Mouse (Mus musculus): ENCODE results near the gene Rbpj. TPM values are rescaled to one million over a fixed set of nuclear protein-coding genes. Genes with fewer than 3 reads are reported as not detected.

Rbpj gene
- polyA plus RNA-seq, 1 experiment = 16.0 TPM

GRCm38 (mm10) chr5:53632026-53632425, 166.1 kb downstream of the Rbpj start:
- H3K36me3 ChIP-seq (ENCODE audit: control insufficient read depth, insufficient read depth) = peaks cover 32% of the 10 kb centered on the region
- peaks cover 81% of the 10 kb centered on the region for H3K79me2 ChIP-seq (ENCODE audit: control insufficient read depth, insufficient read depth)
- H3ac ChIP-seq (ENCODE audit: control insufficient read depth, insufficient read length) = no peak overlapping the region
- H3K4me2 ChIP-seq (ENCODE audit: low read depth) = no peak overlapping the region
- TF ChIP-seq SRF (IDR thresholded peaks at IDR 0.05; ENCODE audit: control insufficient read depth, insufficient read length, low read depth) (no peak), POLR2A (IDR thresholded peaks at IDR 0.05; ENCODE audit: insufficient read length, low read depth) (no peak)
- no peak overlapping the region for H3K4me3 ChIP-seq
- H3K27me3 ChIP-seq (ENCODE audit: control insufficient read depth, insufficient read depth, insufficient read length) = no peaks in the 10 kb centered on the region

DNA sequence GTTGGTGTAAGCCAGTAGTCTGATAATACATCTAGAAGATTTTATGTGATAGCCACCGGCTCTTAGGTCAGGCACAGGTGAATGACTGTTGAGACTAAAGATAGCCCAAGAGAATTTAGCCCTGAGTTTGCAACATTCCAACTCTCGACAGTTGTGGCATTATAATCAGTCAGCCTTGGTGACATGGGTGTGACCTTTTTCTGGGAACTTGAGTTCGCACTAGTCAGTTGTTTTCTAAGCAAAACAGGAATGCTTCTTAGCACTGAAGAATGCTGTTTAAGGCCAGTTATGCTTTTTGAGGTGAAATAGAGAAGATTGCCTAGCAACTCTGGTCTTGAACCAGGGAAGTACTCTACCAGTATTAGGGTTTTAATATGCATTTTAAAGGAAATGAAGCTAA, 170.8 kb downstream of the Rbpj start:
- Histone ChIP-seq H3K27me3 (ENCODE audit: control insufficient read depth, insufficient read depth, insufficient read length) (no peaks in the 10 kb centered on the region), H3K4me3 (no peak overlapping the region), H3K36me3 (ENCODE audit: control insufficient read depth, insufficient read depth) (peaks cover 36% of the 10 kb centered on the region), H3K79me2 (ENCODE audit: control insufficient read depth, insufficient read depth) (peaks cover 95% of the 10 kb centered on the region), H3K4me2 (ENCODE audit: low read depth) (no peak overlapping the region), H3ac (ENCODE audit: control insufficient read depth, insufficient read length) (no peak overlapping the region)
- TF ChIP-seq MYOG (IDR thresholded peaks at IDR 0.05; ENCODE audit: control insufficient read depth in 1 of 3, insufficient read depth in 1 of 3, insufficient read length in 2 of 3, low read depth in 2 of 3) (no peak), SRF (IDR thresholded peaks at IDR 0.05; ENCODE audit: control insufficient read depth, insufficient read length, low read depth) (no peak), TCF12 (IDR thresholded peaks at IDR 0.05; ENCODE audit: insufficient read depth, poor library complexity, severe bottlenecking) (peak; percentile 0)

DNA sequence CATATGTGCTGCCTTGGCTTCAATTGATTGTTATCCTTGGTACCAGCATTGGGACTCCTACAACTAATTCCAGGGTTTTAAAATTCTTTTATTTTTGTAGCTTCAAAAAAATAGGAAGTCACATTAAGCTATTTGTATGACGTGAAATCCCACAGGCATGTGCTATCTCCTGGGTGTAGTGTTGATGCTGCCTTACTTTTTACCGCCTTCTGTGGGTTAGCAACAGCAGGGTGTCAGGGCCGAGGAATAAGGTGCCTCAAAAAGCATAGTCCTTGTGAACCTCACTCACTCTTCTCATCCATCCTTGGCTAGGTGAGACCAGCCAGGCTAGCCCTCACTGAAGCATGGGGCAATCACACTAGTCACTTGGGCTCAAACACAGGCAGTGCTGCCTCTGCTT, 171.3 kb downstream of the Rbpj start:
- TF ChIP-seq POLR2AphosphoS2 (IDR thresholded peaks at IDR 0.05; ENCODE audit: insufficient read length, low read depth) = peak; percentile 29
- TF ChIP-seq MAX (IDR thresholded peaks at IDR 0.05; ENCODE audit: low read depth) = no peak
- Histone ChIP-seq H3ac (ENCODE audit: control insufficient read depth, insufficient read length) (no peak overlapping the region), H3K4me3 (no peak overlapping the region), H3K27me3 (ENCODE audit: control insufficient read depth, insufficient read depth, insufficient read length) (no peaks in the 10 kb centered on the region), H3K36me3 (ENCODE audit: control insufficient read depth, insufficient read depth) (peaks cover 33% of the 10 kb centered on the region), H3K79me2 (ENCODE audit: control insufficient read depth, insufficient read depth) (peaks cover 91% of the 10 kb centered on the region), H3K4me2 (ENCODE audit: low read depth) (no peak overlapping the region)

- Histone ChIP-seq H3K79me2 (ENCODE audit: control insufficient read depth, insufficient read depth) (peaks cover 84% of the 10 kb centered on the region), H3ac (ENCODE audit: control insufficient read depth, insufficient read length) (no peak overlapping the region), H3K4me2 (ENCODE audit: low read depth) (no peak overlapping the region), H3K4me3 (no peak overlapping the region), H3K27me3 (ENCODE audit: control insufficient read depth, insufficient read depth, insufficient read length) (no peaks in the 10 kb centered on the region), H3K36me3 (ENCODE audit: control insufficient read depth, insufficient read depth) (peaks cover 42% of the 10 kb centered on the region)
- no peak for TF ChIP-seq TCF3 (IDR thresholded peaks at IDR 0.05; ENCODE audit: insufficient read length, low read depth)
- TF ChIP-seq POLR2AphosphoS2 (IDR thresholded peaks at IDR 0.05; ENCODE audit: insufficient read length, low read depth) = no peak
- TF ChIP-seq E2F4 (IDR thresholded peaks at IDR 0.05; ENCODE audit: insufficient read depth) = no peak
- TF ChIP-seq SRF (IDR thresholded peaks at IDR 0.05; ENCODE audit: control insufficient read depth, insufficient read length, low read depth) = no peak
- no peak for TF ChIP-seq MYOD1 (IDR thresholded peaks at IDR 0.05; ENCODE audit: control insufficient read depth in 1 of 3, insufficient read length in 2 of 3, low read depth in 2 of 3)
- TF ChIP-seq MAX (IDR thresholded peaks at IDR 0.05; ENCODE audit: low read depth) = no peak
- no peak for TF ChIP-seq USF1 (IDR thresholded peaks at IDR 0.05; ENCODE audit: low read depth)
- TF ChIP-seq CEBPB (IDR thresholded peaks at IDR 0.05; ENCODE audit: insufficient read depth, poor library complexity, severe bottlenecking) = no peak
- no peak for TF ChIP-seq POLR2A (IDR thresholded peaks at IDR 0.05; ENCODE audit: insufficient read length, low read depth)
- TF ChIP-seq MYOG (IDR thresholded peaks at IDR 0.05; ENCODE audit: control insufficient read depth in 1 of 3, insufficient read depth in 1 of 3, insufficient read length in 2 of 3, low read depth in 2 of 3) = no peak
- TF ChIP-seq REST (IDR thresholded peaks at IDR 0.05; ENCODE audit: insufficient read depth, insufficient read length) = no peak
- TF ChIP-seq TCF12 (IDR thresholded peaks at IDR 0.05; ENCODE audit: insufficient read depth, poor library complexity, severe bottlenecking) = no peak
Measured at GRCm38 (mm10) chr5:53638647-53639046, 172.7 kb downstream of the Rbpj start.

- no peak for TF ChIP-seq TCF12 (IDR thresholded peaks at IDR 0.05; ENCODE audit: insufficient read depth, poor library complexity, severe bottlenecking)
- no peak for TF ChIP-seq MAX (IDR thresholded peaks at IDR 0.05; ENCODE audit: low read depth)
- no peak for TF ChIP-seq POLR2A (IDR thresholded peaks at IDR 0.05; ENCODE audit: insufficient read length, low read depth)
- no peak for TF ChIP-seq MYOD1 (IDR thresholded peaks at IDR 0.05; ENCODE audit: control insufficient read depth in 1 of 3, insufficient read length in 2 of 3, low read depth in 2 of 3)
- TF ChIP-seq E2F4 (IDR thresholded peaks at IDR 0.05; ENCODE audit: insufficient read depth) = no peak
- TF ChIP-seq TCF3 (IDR thresholded peaks at IDR 0.05; ENCODE audit: insufficient read length, low read depth) = no peak
- no peak for TF ChIP-seq USF1 (IDR thresholded peaks at IDR 0.05; ENCODE audit: low read depth)
- no peak for TF ChIP-seq SRF (IDR thresholded peaks at IDR 0.05; ENCODE audit: control insufficient read depth, insufficient read length, low read depth)
- no peak for TF ChIP-seq CEBPB (IDR thresholded peaks at IDR 0.05; ENCODE audit: insufficient read depth, poor library complexity, severe bottlenecking)
- no peak for TF ChIP-seq MYOG (IDR thresholded peaks at IDR 0.05; ENCODE audit: control insufficient read depth in 1 of 3, insufficient read depth in 1 of 3, insufficient read length in 2 of 3, low read depth in 2 of 3)
- no peak for TF ChIP-seq REST (IDR thresholded peaks at IDR 0.05; ENCODE audit: insufficient read depth, insufficient read length)
- H3ac ChIP-seq (ENCODE audit: control insufficient read depth, insufficient read length) = no peak overlapping the region
- H3K4me2 ChIP-seq (ENCODE audit: low read depth) = no peak overlapping the region
- no peak overlapping the region for H3K4me3 ChIP-seq
- no peaks in the 10 kb centered on the region for H3K27me3 ChIP-seq (ENCODE audit: control insufficient read depth, insufficient read depth, insufficient read length)
- H3K36me3 ChIP-seq (ENCODE audit: control insufficient read depth, insufficient read depth) = peaks cover 68% of the 10 kb centered on the region
- H3K79me2 ChIP-seq (ENCODE audit: control insufficient read depth, insufficient read depth) = peaks cover 8% of the 10 kb centered on the region
Measured at GRCm38 (mm10) chr5:53646669-53647068, 180.7 kb downstream of the Rbpj start.

Measured in myocyte (in vitro differentiated cells).